Mouse (Mus musculus): ENCODE measurements around the gene Ints2. TPM values are rescaled to one million over a fixed set of nuclear protein-coding genes. Genes with fewer than 3 reads are reported as not detected.
"Not testable (repeated sequence)": the region's sequence is repeated elsewhere in the genome, so short reads cannot be mapped to it uniquely, and the experiment has no call there.

Gene Ints2
- 5.3 TPM for polyA plus RNA-seq (2012; fragmentation: generic; extraction: Trizol)

GRCm38 (mm10) chr11:86257460-86258076 is at the start of gene Ints2:
Gene Ints2 (minus strand): TSS chr11:86257575.
- Histone ChIP-seq H3K27me3 (ENCODE audit: control insufficient read depth, insufficient read depth, insufficient read length) (no peaks in the 10 kb centered on the region), H3K4me2 (ENCODE audit: low read depth) (peak within 1 kb of the TSS; percentile 95), H3ac (ENCODE audit: control insufficient read depth, insufficient read length) (peak within 1 kb of the TSS; percentile 25), H3K79me2 (ENCODE audit: control insufficient read depth, insufficient read depth) (peaks cover 9% of the 10 kb centered on the region), H3K36me3 (ENCODE audit: control insufficient read depth, insufficient read depth) (peaks cover 7% of the 10 kb centered on the region), H3K4me3 (peak within 1 kb of the TSS; percentile 70)
- no peak for TF ChIP-seq USF1 (IDR thresholded peaks at IDR 0.05; ENCODE audit: low read depth)
- TF ChIP-seq POLR2AphosphoS2 (IDR thresholded peaks at IDR 0.05; ENCODE audit: insufficient read length, low read depth) = peak; percentile 92
- peak; percentile 78 for TF ChIP-seq POLR2A (IDR thresholded peaks at IDR 0.05; ENCODE audit: insufficient read length, low read depth)

GRCm38 (mm10) chr11:86292201-86292600 is 34.8 kb upstream of the Ints2 start:
- H3K27me3 ChIP-seq (ENCODE audit: control insufficient read depth, insufficient read depth, insufficient read length); H3K4me3 ChIP-seq; H3ac ChIP-seq (ENCODE audit: control insufficient read depth, insufficient read length); H3K4me2 ChIP-seq (ENCODE audit: low read depth): not testable (repeated sequence)
- Histone ChIP-seq H3K36me3 (ENCODE audit: control insufficient read depth, insufficient read depth) (peaks cover 22% of the 10 kb centered on the region), H3K79me2 (ENCODE audit: control insufficient read depth, insufficient read depth) (peaks cover 52% of the 10 kb centered on the region)

- Histone ChIP-seq H3K4me2 (ENCODE audit: low read depth) (no peak overlapping the region), H3ac (ENCODE audit: control insufficient read depth, insufficient read length) (no peak overlapping the region), H3K79me2 (ENCODE audit: control insufficient read depth, insufficient read depth) (peaks cover 48% of the 10 kb centered on the region), H3K36me3 (ENCODE audit: control insufficient read depth, insufficient read depth) (peaks cover 23% of the 10 kb centered on the region), H3K4me3 (no peak overlapping the region), H3K27me3 (ENCODE audit: control insufficient read depth, insufficient read depth, insufficient read length) (no peaks in the 10 kb centered on the region)
- TF ChIP-seq REST (IDR thresholded peaks at IDR 0.05; ENCODE audit: insufficient read depth, insufficient read length) = no peak
- TF ChIP-seq USF1 (IDR thresholded peaks at IDR 0.05; ENCODE audit: low read depth) = no peak
- no peak for TF ChIP-seq MAX (IDR thresholded peaks at IDR 0.05; ENCODE audit: low read depth)
- no peak for TF ChIP-seq POLR2A (IDR thresholded peaks at IDR 0.05; ENCODE audit: insufficient read length, low read depth)
- TF ChIP-seq MYOG (IDR thresholded peaks at IDR 0.05; ENCODE audit: control insufficient read depth in 1 of 3, insufficient read depth in 1 of 3, insufficient read length in 2 of 3, low read depth in 2 of 3) = no peak
- TF ChIP-seq TCF12 (IDR thresholded peaks at IDR 0.05; ENCODE audit: insufficient read depth, poor library complexity, severe bottlenecking) = no peak
- TF ChIP-seq POLR2AphosphoS2 (IDR thresholded peaks at IDR 0.05; ENCODE audit: insufficient read length, low read depth) = no peak
- TF ChIP-seq E2F4 (IDR thresholded peaks at IDR 0.05; ENCODE audit: insufficient read depth) = no peak
- TF ChIP-seq CEBPB (IDR thresholded peaks at IDR 0.05; ENCODE audit: insufficient read depth, poor library complexity, severe bottlenecking) = no peak
- no peak for TF ChIP-seq MYOD1 (IDR thresholded peaks at IDR 0.05; ENCODE audit: control insufficient read depth in 1 of 3, insufficient read length in 2 of 3, low read depth in 2 of 3)
- no peak for TF ChIP-seq SRF (IDR thresholded peaks at IDR 0.05; ENCODE audit: control insufficient read depth, insufficient read length, low read depth)
- TF ChIP-seq TCF3 (IDR thresholded peaks at IDR 0.05; ENCODE audit: insufficient read length, low read depth) = no peak
These were observed 34.3 kb upstream of the Ints2 start for GRCm38 (mm10) chr11:86291714-86292113.

GRCm38 (mm10) chr11:86285729-86286128 is 28.4 kb upstream of the Ints2 start:
- peaks cover 72% of the 10 kb centered on the region for H3K36me3 ChIP-seq (ENCODE audit: control insufficient read depth, insufficient read depth)
- no peak overlapping the region for H3ac ChIP-seq (ENCODE audit: control insufficient read depth, insufficient read length)
- peak; percentile 19 for TF ChIP-seq POLR2A (IDR thresholded peaks at IDR 0.05; ENCODE audit: insufficient read length, low read depth)
- no peak for TF ChIP-seq CEBPB (IDR thresholded peaks at IDR 0.05; ENCODE audit: insufficient read depth, poor library complexity, severe bottlenecking)
- no peak overlapping the region for H3K4me3 ChIP-seq
- H3K79me2 ChIP-seq (ENCODE audit: control insufficient read depth, insufficient read depth) = peaks cover 2% of the 10 kb centered on the region
- no peaks in the 10 kb centered on the region for H3K27me3 ChIP-seq (ENCODE audit: control insufficient read depth, insufficient read depth, insufficient read length)
- no peak overlapping the region for H3K4me2 ChIP-seq (ENCODE audit: low read depth)

GRCm38 (mm10) chr11:86278442-86279102 is 21.2 kb upstream of the Ints2 start:
- TF ChIP-seq MYOG (IDR thresholded peaks at IDR 0.05; ENCODE audit: control insufficient read depth in 1 of 3, insufficient read depth in 1 of 3, insufficient read length in 2 of 3, low read depth in 2 of 3) (no peak), E2F4 (IDR thresholded peaks at IDR 0.05; ENCODE audit: insufficient read depth) (no peak), MAX (IDR thresholded peaks at IDR 0.05; ENCODE audit: low read depth) (no peak), SRF (IDR thresholded peaks at IDR 0.05; ENCODE audit: control insufficient read depth, insufficient read length, low read depth) (no peak), TCF3 (IDR thresholded peaks at IDR 0.05; ENCODE audit: insufficient read length, low read depth) (no peak), POLR2A (IDR thresholded peaks at IDR 0.05; ENCODE audit: insufficient read length, low read depth) (no peak), REST (IDR thresholded peaks at IDR 0.05; ENCODE audit: insufficient read depth, insufficient read length) (no peak), USF1 (IDR thresholded peaks at IDR 0.05; ENCODE audit: low read depth) (no peak), CEBPB (IDR thresholded peaks at IDR 0.05; ENCODE audit: insufficient read depth, poor library complexity, severe bottlenecking) (no peak), TCF12 (IDR thresholded peaks at IDR 0.05; ENCODE audit: insufficient read depth, poor library complexity, severe bottlenecking) (no peak)
- H3K4me3 ChIP-seq = no peak overlapping the region
- peaks cover 63% of the 10 kb centered on the region for H3K36me3 ChIP-seq (ENCODE audit: control insufficient read depth, insufficient read depth)
- H3K27me3 ChIP-seq (ENCODE audit: control insufficient read depth, insufficient read depth, insufficient read length) = no peaks in the 10 kb centered on the region
- H3ac ChIP-seq (ENCODE audit: control insufficient read depth, insufficient read length) = no peak overlapping the region
- H3K4me2 ChIP-seq (ENCODE audit: low read depth) = no peak overlapping the region
- no peaks in the 10 kb centered on the region for H3K79me2 ChIP-seq (ENCODE audit: control insufficient read depth, insufficient read depth)
